Mouse (Mus musculus) frontal cortex, postnatal 14 days (tissue): ENCODE measurements around the gene Ankle1.
"Not testable (repeated sequence)": the region's sequence is repeated elsewhere in the genome, so short reads cannot be mapped to it uniquely, and the experiment has no call there.

Experiments used
- DNase-seq, 2 experiments: peaks; one replicate each; pipeline ENCODE4 v3.0.0; 2022; ENCODE audit warnings: low spot score in 2 of 2

Ankle1 gene

GRCm38 (mm10) chr8:71407441-71407840 lies 1.6 kb downstream of the Ankle1 start:
- no peak for DNase-seq

- DNase-seq, result no peak
Measured at GRCm38 (mm10) chr8:71408231-71408630, 2.4 kb downstream of the Ankle1 start.

DNA sequence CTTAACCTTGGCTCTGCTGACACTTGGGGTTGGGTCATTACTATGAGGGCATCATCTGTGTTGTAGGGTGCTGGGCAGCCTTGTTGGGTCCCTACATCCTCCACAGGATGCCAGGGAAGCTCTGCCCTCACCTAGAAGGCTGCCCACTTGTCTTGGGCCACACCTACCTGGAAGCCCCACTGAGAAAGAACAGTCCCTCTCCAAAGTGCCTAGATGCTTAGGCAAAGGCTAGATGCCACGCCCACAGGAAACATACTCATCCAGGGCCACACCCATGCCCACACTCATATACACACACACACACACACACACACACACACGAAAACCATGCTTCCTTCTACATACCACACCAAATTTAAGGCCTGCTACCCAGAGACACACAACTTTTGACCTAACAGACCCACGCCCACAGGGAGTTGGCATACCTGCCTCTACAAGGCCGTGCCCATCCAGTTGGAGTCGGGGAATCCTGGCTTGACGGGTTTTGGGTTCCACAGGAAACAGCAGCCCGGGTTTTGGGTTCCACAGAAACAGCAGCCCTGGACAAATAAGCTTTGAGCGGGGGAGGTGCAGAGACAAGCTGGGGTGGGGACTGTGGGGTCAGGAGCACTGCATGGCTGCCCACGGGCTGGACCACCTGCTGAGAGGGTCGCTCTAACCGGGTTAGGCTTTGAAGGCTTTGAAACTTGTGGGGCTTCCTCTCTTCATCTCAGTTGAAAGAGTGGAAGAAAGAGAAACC lies 5.9 kb downstream of the Ankle1 start:
- DNase-seq, result no peak

GRCm38 (mm10) chr8:71422121-71422520 lies 16.3 kb downstream of the Ankle1 start:
- no peak for DNase-seq

DNA sequence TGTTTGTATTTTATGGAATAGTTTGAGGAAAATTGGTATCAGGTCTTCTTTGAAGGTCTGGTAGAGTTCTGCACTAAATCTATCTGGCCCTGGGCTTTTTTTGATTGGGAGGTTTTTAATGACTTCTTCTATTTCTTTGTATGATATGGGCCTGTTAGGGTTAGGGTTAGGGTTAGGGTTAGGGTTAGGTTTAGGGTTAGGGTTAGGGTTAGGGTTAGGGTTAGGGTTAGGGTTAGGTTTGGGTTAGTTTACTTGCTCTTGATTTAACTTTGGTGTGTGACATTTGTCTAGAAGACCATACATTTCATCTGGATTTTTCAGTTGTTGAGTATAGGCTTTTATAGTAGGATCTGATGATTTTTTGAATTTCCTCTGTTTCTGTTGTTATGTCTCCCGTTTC lies 27.1 kb downstream of the Ankle1 start:
- not testable (repeated sequence) for DNase-seq

GRCm38 (mm10) chr8:71437041-71437440 lies 31.2 kb downstream of the Ankle1 start:
- no peak for DNase-seq

DNA sequence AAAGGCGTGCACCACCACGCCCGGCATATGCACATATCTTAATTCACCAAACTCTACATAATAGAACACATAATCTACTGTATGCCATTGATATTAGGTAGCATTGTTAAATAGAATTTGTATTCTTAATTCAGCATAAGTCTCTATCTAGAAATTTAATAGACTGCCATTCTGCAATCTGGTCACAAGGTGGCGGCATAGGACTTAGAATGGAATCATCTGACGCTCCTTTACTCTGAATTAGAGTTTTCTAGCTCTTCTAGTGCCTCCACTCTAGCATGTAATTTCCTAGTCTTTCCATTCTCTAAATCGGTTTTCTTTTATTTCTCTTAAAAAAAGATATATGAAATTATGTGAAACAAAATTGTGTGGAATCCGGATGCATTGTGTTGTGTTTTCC lies 35.6 kb downstream of the Ankle1 start:
- peak in 1 of 2 experiments; percentile 22 for DNase-seq

DNA sequence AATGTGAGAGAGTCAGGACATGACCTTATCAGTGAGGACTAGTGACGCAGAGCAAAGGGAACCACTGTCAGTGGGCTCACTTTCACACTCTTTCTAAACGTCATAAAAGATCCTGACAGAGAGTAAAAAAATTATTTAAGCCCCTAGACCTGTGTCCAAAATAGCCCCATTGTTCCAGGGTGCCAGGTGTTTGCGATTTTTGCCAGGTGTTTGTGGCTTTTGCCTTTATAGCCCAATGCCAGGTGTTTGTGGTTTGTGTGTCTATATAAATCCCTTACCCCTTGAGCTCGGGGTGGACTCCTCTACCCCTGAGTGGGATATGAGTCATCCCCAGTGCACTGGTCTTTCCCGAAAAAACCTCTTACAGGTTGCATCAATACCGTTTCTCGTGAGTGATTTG lies 39.3 kb downstream of the Ankle1 start:
- no peak for DNase-seq

DNA sequence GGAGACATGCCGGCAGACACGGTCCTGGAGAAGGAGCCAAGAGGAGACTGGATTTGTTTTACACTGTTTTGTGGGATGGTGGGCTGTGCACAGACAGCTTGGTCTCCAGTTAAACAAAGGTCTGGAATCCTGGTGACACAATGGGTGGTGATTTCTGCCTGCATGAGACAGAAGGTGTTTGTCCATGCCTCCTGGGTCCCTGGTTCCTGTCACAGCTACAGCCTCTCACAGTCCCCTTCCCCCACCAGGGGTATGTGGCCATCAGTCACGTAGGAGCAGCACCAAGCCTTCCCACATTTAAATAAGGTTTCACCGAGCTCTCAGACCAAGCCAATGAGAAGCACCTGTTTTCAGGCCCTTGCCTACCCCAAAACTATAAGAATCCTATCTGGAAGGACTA lies 45.5 kb downstream of the Ankle1 start:
- no peak for DNase-seq

DNA sequence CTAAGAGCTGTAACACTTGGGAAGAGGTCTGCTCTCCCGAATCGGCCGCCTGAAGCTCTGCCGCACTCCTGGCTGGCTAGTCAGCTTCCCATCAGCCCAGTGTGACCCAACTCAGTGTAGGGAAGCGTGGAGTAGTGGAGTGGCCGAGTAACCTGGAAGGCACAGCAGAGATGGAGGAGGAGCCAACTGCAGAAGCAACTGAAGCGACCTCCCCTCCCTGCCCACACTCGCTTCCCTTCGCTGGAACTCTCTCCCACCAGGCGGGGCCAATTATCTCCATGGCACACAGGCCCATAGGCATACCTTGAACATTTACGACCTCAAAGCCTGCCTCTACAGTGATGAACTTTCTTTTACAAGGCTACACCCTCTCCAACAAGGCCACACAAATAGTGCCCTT lies 46.0 kb downstream of the Ankle1 start:
- no peak for DNase-seq

GRCm38 (mm10) chr8:71452669-71453068 lies 46.9 kb downstream of the Ankle1 start:
- DNase-seq, result no peak

- DNase-seq, result no peak
Measured at GRCm38 (mm10) chr8:71454668-71455067, 48.9 kb downstream of the Ankle1 start.

DNA sequence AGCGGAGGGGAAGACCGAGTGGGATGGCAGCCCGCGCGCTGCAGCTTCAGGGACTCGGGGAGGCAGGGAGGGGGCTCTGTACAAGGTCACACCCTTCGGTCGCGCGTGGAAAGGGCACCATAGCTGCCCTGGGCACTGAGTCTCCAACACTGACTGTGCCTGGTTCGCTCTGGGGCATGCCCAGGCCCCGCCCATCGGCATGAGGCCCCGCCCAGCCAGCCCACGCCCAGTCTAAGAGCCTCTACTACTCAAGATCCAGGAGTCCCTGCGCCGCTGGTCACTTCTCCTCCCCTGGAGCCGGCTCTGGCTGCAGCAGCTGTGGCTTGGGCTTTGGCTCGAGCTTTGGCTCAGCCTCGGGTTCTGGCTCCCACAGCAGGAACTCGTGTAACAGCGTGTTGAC lies 51.1 kb downstream of the Ankle1 start:
- DNase-seq, result no peak

DNA sequence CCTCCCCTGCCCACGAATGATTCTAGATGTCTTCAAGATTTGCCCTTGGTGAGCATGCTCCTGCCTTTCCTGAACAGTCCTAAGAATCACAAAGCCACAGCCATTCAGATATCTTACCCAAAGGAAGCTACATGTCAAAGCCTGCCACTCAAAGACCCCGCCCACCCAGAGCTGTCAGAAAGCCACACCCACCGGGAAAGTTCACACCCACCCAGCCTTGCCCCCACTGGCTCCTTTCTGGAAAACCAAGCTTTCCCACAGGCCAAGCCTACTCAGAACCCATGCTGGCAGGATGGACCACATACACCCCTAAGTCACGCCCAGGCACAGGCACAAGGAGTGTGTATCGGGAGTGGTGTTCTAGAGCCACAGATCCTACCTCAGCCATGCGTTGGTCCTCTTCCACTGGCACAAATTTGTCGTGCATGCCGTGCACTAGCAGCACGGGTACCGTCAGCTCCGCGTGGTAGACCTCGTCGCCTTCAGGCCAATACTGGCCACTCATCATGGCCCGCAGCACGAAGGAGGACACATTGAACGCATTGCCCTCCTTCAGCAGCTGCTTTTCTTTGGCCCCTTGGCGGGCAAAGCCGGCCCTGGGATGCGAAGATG lies 52.0 kb downstream of the Ankle1 start:
- no peak for DNase-seq
